Mouse (Mus musculus) liver, adult 2 months (tissue): Measurements from ENCODE around the gene Il4i1.

ENCODE experiments used
- CTCF ChIP-seq: fragments of 200-500 bp; IDR thresholded peaks from 2 replicates; pipeline ENCODE4 v1.5.1; 2011; ENCODE audit warnings: low read depth, low read length, control low read depth
- POLR2A ChIP-seq: fragments of 200-500 bp; IDR thresholded peaks from 2 replicates; pipeline ENCODE4 v1.6.1; 2011; ENCODE audit warnings: low read length, control low read depth; ENCODE audit not compliant: insufficient read depth; ENCODE audit errors: extremely low read depth

DNA sequence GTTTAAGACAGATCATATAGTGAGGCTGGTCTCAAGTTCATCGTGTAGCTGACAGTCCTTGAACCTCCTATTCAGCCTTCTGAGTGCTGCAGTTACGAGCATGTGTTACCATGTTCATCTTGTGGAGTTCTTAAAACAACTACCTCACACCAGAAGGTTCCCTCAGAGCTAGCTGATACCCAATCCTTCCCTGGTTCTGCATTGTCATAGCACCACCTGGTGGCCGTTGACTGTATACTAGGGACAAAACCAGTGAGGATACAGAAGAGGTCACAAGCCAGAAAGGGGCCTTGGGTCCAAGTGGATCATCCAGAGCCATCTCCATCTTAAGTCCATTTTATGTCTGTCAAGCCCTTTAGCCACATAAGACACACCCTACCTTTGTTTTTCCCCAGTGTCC lies 8.7 kb downstream of the Il4i1 start:
- TF ChIP-seq CTCF (peak; percentile 68), POLR2A (no peak)
